In the genomic region with DNA sequence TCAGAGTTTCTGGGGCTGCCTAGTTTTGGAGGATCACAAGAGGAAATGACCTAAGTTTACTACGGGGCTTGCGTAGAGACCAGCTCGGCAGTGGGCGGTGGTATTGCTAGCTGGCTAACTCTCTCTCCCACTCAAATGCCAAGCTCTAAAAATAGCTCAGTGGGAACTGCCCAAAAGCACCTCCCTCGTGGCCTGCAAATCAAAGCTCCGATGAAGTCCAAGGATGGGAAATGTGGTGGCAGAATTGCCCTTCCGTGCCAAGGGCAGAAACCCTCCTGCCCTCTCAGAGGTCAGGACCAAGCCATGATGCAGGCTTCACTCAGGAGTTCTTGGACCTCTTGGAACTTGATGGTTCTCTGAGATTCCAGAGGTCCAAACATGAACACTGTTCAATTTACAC, we compare ENCODE assay signal across 13 mouse cellular contexts.
DNase-seq lines count a peak whose midpoint lies in the region.
"Had no signal": no experiment of that assay in that cellular context is flagged by ENCODE, and none has a peak within 500 bp of the region (broad histone marks: within the 10 kb centered on the region; RNA-seq: fewer than 3 reads in every experiment).

No protein-coding gene starts in this region.

- intact Hi-C loops in heart, postnatal 36 days (cut with DNase I): no loop called here

- peak; percentile 2 for DNase-seq in adrenal gland, adult 2 months
- no peak for DNase-seq in adrenal gland, adult 8-10 months
- DNase-seq in heart, adult 8-10 months (ENCODE audit: low spot score): peak; percentile 3
- DNase-seq in heart, postnatal 36 days: no peak
- DNase-seq in gastrocnemius, postnatal 25 days: peak; percentile 6
- peak; percentile 63 to 89 for DNase-seq in kidney, postnatal 25 days
- DNase-seq in left cerebral cortex, adult 18-20 months (ENCODE audit: low spot score in 2 of 2): no peak
- DNase-seq in right cerebral cortex, adult 18-20 months: no peak
- DNase-seq: cerebellum, adult 2 months; layer of hippocampus, postnatal 36 days; left cerebral cortex, postnatal 4 days; right cerebral cortex, postnatal 4 days; thymus, postnatal 4 days had no signal

Comparison
In these comparisons a context has a peak if more than half of its experiments do, and no peak if none do; other contexts are left out.
1. DNase-seq: peak in adrenal gland, adult 2 months (single experiment), heart, adult 8-10 months (single experiment), gastrocnemius, postnatal 25 days (single experiment) and kidney, postnatal 25 days (2 of 2); none in adrenal gland, adult 8-10 months (single experiment), heart, postnatal 36 days (0 of 2), left cerebral cortex, adult 18-20 months (0 of 2) and right cerebral cortex, adult 18-20 months (single experiment).